Mouse (Mus musculus) granulocyte monocyte progenitor cell, adult 5-6 weeks (primary cell): ENCODE data around the gene Gpr26. TPM values are rescaled to one million over a fixed set of nuclear protein-coding genes. Genes with fewer than 3 reads are reported as not detected.

ENCODE experiments used
- ATAC-seq: replicated peaks from 2 replicates; pipeline ENCODE4 v1.8.0; 2016; ENCODE audit warnings: mild to moderate bottlenecking, moderate TSS enrichment, inconsistent platforms; ENCODE audit not compliant: poor library complexity, severe bottlenecking
- total RNA-seq, 2 experiments: library from RNA; stranded (forward) in 1 of 2; stranded (reverse) in 1 of 2; fragments of 200-712, 200-1000 nt in 1 of 2; fragments of >200 nt in 1 of 2; fragmentation: Nextera tagmentation in 1 of 2; gene quantifications; 2 replicates each; pipeline ENCODE4 v1.2.3; 2014 to 2017

Gpr26 gene
- total RNA-seq (2014; fragmentation: Nextera tagmentation) (not detected in 2 replicates), total RNA-seq (2017) (not detected in 2 replicates)

DNA sequence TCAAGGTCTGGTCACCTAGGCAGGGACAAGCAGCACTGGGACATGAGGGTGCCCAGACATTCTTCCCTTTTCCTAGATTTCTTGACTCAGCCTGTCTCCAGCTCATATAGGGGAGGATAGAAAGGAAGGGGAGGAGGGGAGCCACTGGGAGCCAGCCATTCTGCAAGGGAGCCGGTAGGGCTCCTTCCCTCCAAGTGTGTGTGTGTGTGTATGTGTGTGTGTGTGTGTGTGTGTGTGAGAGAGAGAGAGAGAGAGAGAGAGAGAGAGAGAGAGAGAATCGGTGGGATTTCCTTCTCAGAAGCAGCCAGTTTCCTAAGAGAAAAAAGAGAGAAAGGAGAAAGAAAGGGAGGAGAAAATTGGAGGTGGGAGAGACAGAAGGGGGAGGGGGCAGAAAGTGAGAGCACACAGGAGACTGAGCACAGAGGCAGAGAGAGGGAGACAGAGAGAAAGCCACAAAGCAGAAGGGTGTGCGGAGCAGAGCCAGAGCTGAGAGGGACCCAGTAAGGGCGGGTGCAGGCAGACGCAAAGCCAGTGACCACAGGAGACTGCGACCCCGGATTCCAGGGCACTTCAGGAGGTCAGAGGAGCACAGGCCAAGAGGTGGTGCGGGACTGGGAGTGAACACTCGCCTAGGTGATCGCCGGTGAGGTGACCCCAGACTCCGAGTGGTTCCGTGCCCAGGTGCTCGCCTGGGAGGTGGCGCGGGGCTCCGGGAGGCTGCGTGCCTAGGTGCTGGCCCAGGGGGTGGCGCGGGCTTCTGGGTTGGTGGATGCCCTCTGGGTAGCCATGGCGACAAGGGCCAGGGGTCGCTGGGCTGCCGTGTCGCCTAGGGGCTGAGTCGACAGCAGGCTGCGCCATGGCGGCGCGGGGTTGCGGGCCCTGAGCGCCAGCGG is at the start of gene Gpr26:
Gpr26 (plus strand) TSS at position 438 of the 893 bp plus-strand sequence.
- ATAC-seq = no peak

DNA sequence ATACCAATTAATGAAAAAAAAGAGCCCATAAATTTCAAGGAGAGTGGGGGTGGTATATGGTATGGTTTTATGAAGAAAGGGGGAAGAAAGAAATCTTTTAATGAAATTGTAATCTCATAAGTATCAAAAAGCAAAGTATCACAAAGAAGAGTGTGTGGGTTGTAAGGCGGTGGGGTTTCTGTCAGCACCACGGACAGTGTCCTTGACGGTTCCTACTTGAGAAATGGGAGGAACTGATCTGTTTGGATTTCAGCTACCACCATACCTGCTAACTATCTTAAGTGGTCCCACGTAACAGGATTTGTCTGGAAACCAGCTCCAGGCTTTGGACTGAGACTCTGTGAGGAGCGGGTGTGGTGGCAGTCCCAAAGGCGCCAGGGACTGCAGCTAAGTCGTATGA is 48.9 kb upstream of the Gpr26 start:
- no peak for ATAC-seq

- no peak for ATAC-seq
Observed at GRCm38 (mm10) chr7:131927288-131928050, 38.8 kb upstream of the Gpr26 start.

DNA sequence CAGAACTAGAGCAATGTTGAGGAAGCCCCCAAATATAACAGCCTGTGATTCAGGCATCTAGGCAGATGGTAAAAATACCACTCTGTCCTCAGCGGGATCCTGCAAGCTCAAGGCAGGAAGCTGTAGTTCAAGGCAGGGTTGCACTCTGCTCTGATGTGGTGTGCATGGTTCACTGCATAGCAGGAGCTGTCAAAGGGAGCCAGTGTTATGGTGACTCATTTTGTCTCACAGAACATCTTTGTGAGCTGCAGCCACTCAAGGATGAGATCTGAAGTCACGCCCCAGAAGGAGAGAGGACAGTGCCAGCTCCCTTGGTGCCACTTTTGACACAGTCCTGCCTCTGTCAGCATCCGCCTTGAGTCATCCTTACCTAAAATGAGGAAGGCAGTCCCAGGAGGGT is 28.6 kb upstream of the Gpr26 start:
- ATAC-seq = no peak

DNA sequence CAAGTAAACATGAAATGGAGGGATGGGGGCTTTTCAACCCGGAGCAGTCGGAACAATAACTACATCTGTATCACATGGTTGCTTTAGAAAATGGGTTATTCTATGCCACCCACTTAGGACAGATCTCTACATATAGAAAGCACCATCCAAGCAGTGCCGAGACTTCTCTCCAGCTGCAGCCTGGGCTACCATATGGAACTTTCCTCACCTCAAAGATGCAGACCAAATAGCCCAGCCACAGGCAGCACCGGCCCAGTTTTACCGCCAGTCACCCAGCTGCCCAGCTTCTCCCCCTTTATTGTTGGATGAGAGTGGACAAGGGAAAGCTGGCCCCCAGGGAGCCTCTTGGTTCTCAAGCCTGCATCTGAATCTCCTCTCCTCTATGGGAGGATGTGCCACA is 15.1 kb upstream of the Gpr26 start:
- ATAC-seq = no peak

DNA sequence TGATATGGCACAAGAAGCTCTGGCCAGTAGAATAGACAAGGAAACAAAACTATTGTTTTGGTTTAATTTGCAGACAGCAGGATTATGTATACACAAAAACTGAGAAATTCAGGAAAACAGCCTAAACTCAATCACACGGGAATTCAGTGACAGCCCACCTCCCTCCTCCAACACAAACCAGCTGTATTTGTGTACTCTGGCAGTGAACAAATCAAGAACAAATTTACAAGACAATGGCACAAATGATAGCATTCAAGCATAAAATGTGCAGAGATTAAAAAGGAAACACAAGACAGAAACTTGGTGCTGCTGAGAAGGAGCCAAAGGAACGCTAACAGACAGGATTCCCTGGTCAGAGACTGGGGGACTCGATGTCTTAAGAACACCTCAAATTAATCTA is 12.9 kb upstream of the Gpr26 start:
- ATAC-seq = no peak

- no peak for ATAC-seq
Observed at GRCm38 (mm10) chr7:131958705-131959104, 7.6 kb upstream of the Gpr26 start.

GRCm38 (mm10) chr7:131960551-131960950 is 5.7 kb upstream of the Gpr26 start:
- ATAC-seq = no peak

DNA sequence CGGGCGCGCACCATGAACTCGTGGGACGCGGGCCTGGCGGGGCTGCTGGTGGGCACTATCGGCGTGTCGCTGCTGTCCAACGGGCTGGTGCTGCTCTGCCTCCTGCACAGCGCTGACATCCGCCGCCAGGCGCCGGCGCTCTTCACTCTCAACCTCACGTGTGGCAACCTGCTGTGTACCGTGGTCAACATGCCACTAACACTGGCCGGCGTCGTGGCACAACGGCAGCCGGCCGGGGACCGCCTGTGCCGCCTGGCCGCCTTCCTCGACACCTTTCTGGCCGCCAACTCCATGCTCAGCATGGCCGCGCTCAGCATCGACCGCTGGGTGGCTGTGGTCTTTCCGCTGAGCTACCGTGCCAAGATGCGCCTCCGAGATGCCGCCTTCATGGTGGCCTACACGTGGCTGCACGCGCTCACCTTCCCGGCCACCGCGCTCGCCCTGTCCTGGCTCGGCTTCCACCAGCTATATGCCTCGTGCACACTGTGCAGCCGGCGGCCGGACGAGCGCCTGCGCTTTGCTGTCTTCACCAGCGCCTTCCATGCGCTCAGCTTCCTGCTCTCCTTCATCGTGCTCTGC is 745 bp downstream of the Gpr26 start:
- no peak; the same call in 1 of the 2 replicates for ATAC-seq

GRCm38 (mm10) chr7:131970255-131970654 is 4.0 kb downstream of the Gpr26 start:
- ATAC-seq = peak; percentile 44

- ATAC-seq = no peak
Observed at GRCm38 (mm10) chr7:131975867-131976266, 9.6 kb downstream of the Gpr26 start.

- no peak for ATAC-seq
Observed at GRCm38 (mm10) chr7:131978609-131979008, 12.3 kb downstream of the Gpr26 start.

- ATAC-seq = no peak
Observed at GRCm38 (mm10) chr7:131989056-131989455, 22.8 kb downstream of the Gpr26 start.

DNA sequence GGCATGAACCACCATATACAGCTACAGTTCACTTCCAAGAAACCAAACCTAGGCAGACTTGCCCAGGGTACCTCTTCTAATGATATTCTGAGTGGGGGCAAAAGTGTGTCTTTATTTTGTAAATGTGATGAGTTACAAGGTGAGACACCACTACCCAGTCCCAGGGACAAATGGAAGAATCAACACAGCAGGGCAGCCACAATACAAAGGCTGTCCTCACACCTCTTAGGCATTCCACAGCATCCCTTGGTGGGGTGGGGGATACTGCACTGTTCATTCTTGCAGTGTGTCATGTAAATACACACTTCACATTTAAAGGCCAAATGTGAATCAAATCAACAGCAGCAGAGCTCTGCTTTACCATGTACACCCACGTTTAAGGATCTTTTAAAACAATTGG is 26.0 kb downstream of the Gpr26 start:
- ATAC-seq = no peak

- ATAC-seq = no peak
Observed at GRCm38 (mm10) chr7:131992873-131993272, 26.6 kb downstream of the Gpr26 start.

DNA sequence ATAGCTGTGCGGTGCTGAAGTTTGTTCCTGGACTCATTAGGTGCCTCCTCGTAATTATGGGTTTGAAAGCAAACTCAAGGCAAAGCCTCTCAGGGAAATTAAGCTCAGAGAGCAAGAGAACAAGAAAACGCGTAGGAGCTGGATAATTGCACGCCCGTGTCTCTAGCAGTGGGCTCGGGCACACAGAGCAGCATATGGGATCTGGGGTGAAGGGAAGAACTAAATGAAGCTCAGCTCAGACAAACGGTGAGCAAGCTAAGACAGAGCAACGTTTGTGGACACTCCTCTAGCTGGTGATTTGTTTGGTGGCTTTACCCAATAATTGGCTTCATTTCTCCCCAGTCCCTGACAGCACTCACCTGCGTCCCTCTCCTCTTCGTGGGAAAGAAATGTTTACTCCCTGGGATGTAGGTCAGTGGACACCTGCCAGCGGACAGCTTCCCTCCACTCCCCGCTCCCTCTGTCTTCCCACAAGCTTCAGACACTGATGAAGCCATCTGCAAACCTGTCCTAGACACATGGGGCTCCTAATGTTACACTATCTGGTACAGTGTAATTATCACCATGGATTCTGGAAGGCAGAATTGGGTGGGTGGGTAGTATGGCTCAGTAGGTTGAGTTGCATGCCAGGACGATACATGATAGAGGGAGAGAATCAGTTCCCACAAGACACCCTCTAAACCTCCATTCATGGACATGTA is 39.9 kb downstream of the Gpr26 start:
- ATAC-seq = no peak

GRCm38 (mm10) chr7:132009002-132009401 is 42.7 kb downstream of the Gpr26 start:
- ATAC-seq = no peak

DNA sequence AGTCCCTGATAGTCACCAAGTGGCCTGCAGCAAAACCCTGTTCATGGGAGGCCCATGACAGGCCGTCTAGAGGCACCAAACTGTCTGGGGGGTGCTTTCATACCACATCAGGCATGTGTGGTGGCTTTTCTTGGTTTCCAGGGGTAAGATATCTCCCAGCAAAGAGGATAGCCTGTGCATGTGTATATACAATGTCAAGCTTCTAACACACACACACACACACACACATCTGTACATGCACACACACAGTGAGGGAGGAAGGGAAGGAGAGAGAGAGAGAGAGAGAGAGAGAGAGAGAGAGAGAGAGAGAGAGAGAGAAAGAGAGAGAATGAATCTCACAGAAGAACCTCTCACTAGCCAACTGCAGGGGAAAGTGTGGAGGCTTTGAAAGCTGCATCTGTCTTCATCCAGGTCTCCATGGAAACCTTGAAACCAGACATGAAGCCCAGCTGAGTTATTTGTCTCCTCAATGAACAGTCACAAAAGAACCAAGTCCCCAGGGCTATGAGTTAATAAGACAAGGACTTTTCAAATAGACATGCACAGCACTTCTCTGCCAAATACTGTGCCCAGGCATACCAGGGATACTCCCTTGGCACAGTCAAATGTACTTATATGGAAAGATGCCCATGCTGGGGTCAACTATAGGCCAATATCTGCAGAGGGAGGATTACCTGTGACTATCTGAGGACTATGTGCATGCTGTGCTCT is 46.9 kb downstream of the Gpr26 start:
- no peak for ATAC-seq

DNA sequence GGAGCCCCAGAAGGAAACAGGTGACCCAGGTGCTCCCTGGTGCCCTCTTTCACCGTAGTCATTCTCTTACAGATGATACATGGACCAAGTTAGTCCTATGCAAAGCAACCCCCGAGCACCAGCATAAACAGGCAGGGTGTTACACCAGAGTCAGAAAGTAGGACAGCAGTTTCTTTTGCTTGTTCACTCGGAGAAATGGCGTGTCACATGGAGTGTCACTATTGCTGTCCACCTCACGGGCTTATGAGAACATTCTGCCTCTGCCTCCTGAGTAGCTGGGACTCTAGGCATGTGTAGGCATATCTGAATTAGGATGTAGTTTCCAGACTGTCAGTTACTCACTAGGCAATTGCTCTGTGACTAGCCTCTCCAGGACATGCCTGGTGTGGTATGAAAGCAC is 47.7 kb downstream of the Gpr26 start:
- ATAC-seq = no peak

GRCm38 (mm10) chr7:132015193-132015592 is 48.9 kb downstream of the Gpr26 start:
- ATAC-seq = no peak
